Mouse (Mus musculus) stomach, postnatal 0 days (tissue): ENCODE measurements at regions not wholly inside any gene's neighbourhood (a gene's known extent, or its start where the extent isn't known, plus 50 kb on each side); places are given as distances from the start of the nearest gene placed in this dataset.

ENCODE experiments used
- CTCF ChIP-seq: IDR thresholded peaks from 2 replicates; pipeline ENCODE4 v1.5.1; 2016; ENCODE audit warnings: antibody characterized with exemption, low read depth, mild to moderate bottlenecking, moderate library complexity
- EP300 ChIP-seq: optimal IDR thresholded peaks from 2 replicates; pipeline ENCODE3; 2016; ENCODE audit warnings: antibody characterized with exemption

DNA sequence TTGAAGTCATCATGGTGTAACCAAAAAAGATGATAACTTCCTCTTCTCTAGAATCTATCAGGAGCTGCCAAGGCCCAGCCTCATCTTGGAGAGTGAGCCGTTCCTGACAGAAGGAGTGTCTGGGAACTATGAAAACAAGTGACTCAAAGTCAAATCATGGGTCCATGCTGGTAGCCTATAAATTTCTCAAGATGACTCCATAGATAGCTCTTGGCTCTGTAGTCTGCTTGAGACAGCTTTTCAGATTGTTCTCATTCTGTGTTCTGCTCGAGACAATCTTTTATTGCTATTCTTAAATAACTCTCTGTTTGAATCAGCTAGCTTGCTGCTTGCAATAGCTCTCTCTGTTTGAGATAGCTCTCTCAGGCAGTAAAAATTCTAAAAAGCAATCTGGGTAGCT is 318.9 kb downstream of the Pdzph1 start:
- TF ChIP-seq EP300: no peak
- no peak for TF ChIP-seq CTCF
